Mouse (Mus musculus) right cerebral cortex, postnatal 36 days (tissue): ENCODE measurements around the gene Rmdn3.

Source experiments
- DNase-seq, 2 experiments: peaks; one replicate each; pipeline ENCODE4 v3.0.0; 2022; ENCODE audit warnings: low spot score in 2 of 2, mixed read lengths in 1 of 2

Gene Rmdn3

GRCm38 (mm10) chr2:119101552-119101951, 55.3 kb downstream of the Rmdn3 start:
- no peak for DNase-seq
